Mouse (Mus musculus) forebrain, embryonic 16.5 days (tissue): ENCODE measurements around the gene Zfp341. TPM values are rescaled to one million over a fixed set of nuclear protein-coding genes. Genes with fewer than 3 reads are reported as not detected.

Experiments
- ATAC-seq: fragments of 200-750 bp; cut with Nextera tagmentation; 2 replicates; pipeline ENCODE4 v1.8.0; 2017; ENCODE audit warnings: mild to moderate bottlenecking, moderate library complexity
- H3K27ac ChIP-seq: fragments of 300-500 bp; sonication (generic); 2 replicates; pipeline ENCODE4 v1.5.1; 2014; ENCODE audit warnings: low read length, control low read depth
- H3K27me3 ChIP-seq: fragments of 300-500 bp; sonication (generic); replicated peaks from 2 replicates; pipeline ENCODE4 v1.6.1; 2014; ENCODE audit warnings: low read length; ENCODE audit not compliant: control insufficient read depth, insufficient read depth
- H3K36me3 ChIP-seq: fragments of 300-500 bp; sonication (generic); 2 replicates; pipeline ENCODE4 v1.6.1; 2014; ENCODE audit not compliant: control insufficient read depth, insufficient read depth
- H3K4me1 ChIP-seq: fragments of 300-500 bp; sonication (generic); replicated peaks from 2 replicates; pipeline ENCODE4 v1.6.1; 2014; ENCODE audit warnings: low read length; ENCODE audit not compliant: control insufficient read depth, insufficient read depth
- H3K4me2 ChIP-seq: fragments of 300-500 bp; sonication (generic); 2 replicates; pipeline ENCODE4 v1.6.1; 2014; ENCODE audit warnings: mild to moderate bottlenecking, low read length, control low read depth
- H3K4me3 ChIP-seq: fragments of 300-500 bp; sonication (generic); replicated peaks from 2 replicates; pipeline ENCODE4 v1.5.1; 2014; ENCODE audit warnings: mild to moderate bottlenecking, low read length, control low read depth
- H3K9ac ChIP-seq: fragments of 300-500 bp; sonication (generic); replicated peaks from 2 replicates; pipeline ENCODE4 v1.6.1; 2014; ENCODE audit warnings: low read depth, low read length, control low read depth
- H3K9me3 ChIP-seq: fragments of 300-500 bp; sonication (generic); 2 replicates; pipeline ENCODE4 v1.6.1; 2016; ENCODE audit warnings: low read length; ENCODE audit not compliant: control insufficient read depth
- WGBS: fragments of 180-500 bp; shearing (Covaris S2); extraction: QIAGEN DNeasy Blood & Tissue Kit; methylation state at CpG from one replicate; pipeline ENCODE4 v1.1.7; 2014; 5-methylcytosine and 5-hydroxymethylcytosine counted together
- polyA plus RNA-seq: library from polyadenylated mRNA; unstranded; fragments of >200 nt; fragmentation: Nextera tagmentation; extraction: Ambion mirVana; gene quantifications from 2 replicates; pipeline ENCODE4 v1.2.1, GENCODE M21; 2015

Zfp341 gene
- polyA plus RNA-seq, 1 experiment from 2014 or later = 3.3 TPM

DNA sequence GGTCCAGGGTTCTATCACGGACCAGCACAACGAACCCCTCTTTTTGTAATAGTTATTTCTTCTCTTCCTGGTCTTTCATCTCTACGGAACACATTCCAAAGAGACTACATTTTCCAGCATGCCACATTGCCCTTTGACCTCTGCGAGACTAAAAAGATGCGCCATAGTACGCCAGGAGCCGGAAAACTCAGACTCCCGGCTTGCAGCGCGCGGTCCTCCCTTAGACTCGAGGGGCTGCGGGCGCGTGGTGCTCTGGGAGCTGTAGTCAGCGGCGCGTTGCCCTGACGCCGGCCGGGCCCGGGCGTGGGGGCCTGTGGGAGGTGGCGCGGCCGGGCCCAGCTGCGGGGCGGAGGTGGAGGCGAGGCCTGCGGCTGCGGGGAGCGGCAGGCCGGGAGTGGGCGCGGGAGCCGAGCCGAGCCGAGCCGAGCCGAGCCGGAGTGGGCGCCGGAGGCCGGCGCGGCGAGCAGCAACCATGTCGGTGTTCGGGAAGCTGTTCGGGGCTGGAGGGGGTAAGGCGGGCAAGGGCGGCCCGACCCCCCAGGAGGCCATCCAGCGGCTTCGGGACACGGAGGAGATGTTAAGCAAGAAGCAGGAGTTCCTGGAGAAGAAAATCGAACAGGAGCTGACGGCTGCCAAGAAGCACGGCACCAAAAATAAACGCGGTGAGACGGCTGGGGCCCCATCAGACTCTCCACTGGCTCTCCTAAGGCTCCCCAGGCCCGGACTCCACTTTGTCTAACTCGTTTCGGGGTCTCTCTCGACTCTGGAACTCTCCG lies 43.8 kb downstream of the Zfp341 start:
- Histone ChIP-seq H3K27ac (peak overlapping the region; percentile 48; the same call in 1 of the 2 replicates), H3K4me3 (peak overlapping the region; percentile 79), H3K9ac (peak overlapping the region; percentile 88), H3K36me3 (0 out of 2 replicates have a peak, but pooled peaks cover 3% of the 10 kb centered on the region), H3K4me1 (peaks cover 23% of the 10 kb centered on the region), H3K27me3 (no peaks in the 10 kb centered on the region), H3K4me2 (peak overlapping the region; percentile 71), H3K9me3 (no peaks in the 10 kb centered on the region)
- peak; percentile 100 for ATAC-seq
- under 1% methylated on average over 64 of the region's 67 CpGs for WGBS

DNA sequence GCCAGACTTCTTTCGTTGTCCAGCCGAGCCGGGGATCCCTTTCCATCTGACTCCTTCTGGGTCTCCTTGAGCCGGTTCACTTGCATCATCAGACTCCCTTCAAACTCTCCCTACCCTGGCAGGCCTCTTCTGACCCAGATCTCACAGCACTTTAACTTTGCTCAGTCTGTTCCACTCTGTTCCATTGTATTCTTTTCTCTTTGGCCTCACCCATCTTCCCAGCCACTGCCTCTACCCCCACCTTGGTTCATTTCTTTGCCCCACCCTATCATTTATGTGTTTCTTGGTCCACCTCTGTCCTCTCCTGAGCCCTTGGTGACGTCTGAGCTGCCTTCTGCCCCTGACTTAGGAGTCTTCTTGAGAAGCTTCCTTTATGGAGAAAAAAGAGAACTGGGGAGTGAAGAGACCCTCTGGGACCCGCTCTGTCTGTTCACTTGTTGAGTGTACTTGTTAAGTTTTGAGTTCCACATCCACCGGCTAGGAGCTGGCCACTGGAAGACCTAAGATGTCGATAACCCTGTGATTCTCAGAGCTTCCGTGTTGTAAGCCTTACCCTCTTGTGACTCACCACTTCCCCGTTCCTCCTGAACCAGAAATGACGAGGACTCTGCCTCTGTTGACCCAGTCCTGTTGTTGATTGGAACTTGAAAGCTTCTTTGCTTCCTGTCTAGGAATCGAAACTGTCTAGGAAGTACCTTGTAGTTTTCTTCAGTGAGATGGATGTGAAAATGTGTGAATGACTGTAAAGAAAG lies 44.6 kb downstream of the Zfp341 start:
- Histone ChIP-seq H3K9ac (peak overlapping the region; percentile 88), H3K4me2 (peak overlapping the region; percentile 71), H3K4me1 (peaks cover 23% of the 10 kb centered on the region), H3K27ac (0 out of 2 replicates have a peak overlapping the region, but pooled peaks have one; percentile 48), H3K4me3 (peak overlapping the region; percentile 79), H3K27me3 (no peaks in the 10 kb centered on the region), H3K36me3 (0 out of 2 replicates have a peak, but pooled peaks cover 3% of the 10 kb centered on the region), H3K9me3 (no peaks in the 10 kb centered on the region)
- ATAC-seq = no peak
- 15% methylated on average over 12 of the region's 12 CpGs for WGBS

DNA sequence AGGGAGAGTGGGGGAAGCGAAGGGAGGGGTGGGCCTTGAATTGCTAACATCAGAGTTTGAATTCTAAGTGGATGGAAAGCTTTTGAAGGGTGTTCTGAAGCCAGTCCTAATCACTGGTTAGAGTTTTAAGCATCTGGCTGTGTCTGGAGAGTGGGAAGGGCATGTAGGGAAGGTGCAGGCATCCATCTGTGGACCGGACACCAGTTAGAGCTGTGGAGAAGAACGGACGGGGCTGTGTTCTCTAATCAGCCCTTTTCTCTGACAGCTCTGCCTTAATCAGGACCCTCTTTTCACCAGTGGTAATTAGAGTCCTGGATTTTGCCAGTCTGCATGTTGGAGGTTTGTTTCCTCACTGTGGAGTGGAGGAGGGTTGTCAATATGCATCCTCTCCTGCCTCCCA lies 46.0 kb downstream of the Zfp341 start:
- 39% methylated on average over 4 of the region's 4 CpGs for WGBS
- peaks cover 23% of the 10 kb centered on the region for H3K4me1 ChIP-seq
- H3K4me3 ChIP-seq = no peak overlapping the region

DNA sequence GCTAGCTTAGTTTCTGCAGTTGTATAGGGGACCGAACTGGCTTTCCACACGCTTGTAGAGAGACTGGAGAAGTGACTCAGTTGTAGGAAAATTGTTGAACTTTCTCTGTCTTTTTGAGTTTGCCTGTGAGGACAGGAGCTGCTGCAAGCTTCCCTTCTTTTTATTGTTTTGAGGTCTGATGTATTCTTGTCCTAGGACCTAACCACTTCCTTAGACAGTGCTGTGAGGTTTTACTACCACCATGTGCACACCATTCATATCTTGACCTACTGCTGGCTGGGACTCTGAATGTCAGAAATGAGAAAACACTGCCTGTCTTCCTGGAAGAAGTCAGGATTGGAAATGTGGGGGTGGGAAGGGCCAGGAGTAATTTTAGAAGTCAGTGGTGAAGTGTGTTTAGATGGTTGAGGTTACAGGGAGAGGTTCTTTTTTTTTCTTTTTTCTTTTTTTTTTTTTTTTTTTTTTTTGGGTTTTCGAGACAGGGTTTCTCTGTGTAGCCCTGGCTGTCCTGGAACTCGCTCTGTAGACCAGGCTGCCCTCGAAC lies 46.5 kb downstream of the Zfp341 start:
- no peaks in the 10 kb centered on the region for H3K9me3 ChIP-seq
- H3K27me3 ChIP-seq = no peaks in the 10 kb centered on the region
- 93% methylated on average over 3 of the region's 5 CpGs for WGBS
- H3K27ac ChIP-seq = no peak overlapping the region
- ATAC-seq = no peak
- peaks cover 5% of the 10 kb centered on the region; the same call in 1 of the 2 replicates for H3K36me3 ChIP-seq
- H3K4me3 ChIP-seq = no peak overlapping the region
- H3K4me1 ChIP-seq = peaks cover 23% of the 10 kb centered on the region
- peak overlapping the region; percentile 71 for H3K4me2 ChIP-seq
- no peak overlapping the region for H3K9ac ChIP-seq

More for the DNA sequence above, 46.0 kb downstream of the Zfp341 start:
- H3K36me3 ChIP-seq = peaks cover 5% of the 10 kb centered on the region; the same call in 1 of the 2 replicates
- H3K9ac ChIP-seq = no peak overlapping the region
- no peak for ATAC-seq
- H3K4me2 ChIP-seq = peak overlapping the region; percentile 71
- H3K9me3 ChIP-seq = no peaks in the 10 kb centered on the region
- H3K27me3 ChIP-seq = no peaks in the 10 kb centered on the region
- no peak overlapping the region for H3K27ac ChIP-seq

DNA sequence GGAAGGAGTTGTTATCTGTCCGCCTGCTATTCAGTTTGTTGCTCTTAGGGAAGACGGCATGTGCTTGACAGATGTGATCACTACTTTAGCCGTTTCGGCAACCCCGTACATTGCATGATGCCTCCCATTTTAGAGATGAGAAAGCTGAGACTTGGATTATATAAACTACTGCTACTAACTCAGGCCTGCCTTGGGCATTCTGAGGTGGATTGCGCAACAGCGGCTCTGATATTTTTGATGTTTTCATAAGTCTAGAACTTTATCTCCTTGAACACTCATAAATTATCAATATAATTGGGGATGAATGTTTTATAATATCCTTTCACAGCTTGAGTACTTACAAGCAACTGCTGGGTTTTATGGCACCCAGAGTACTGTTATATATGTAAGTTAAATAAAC lies 55.6 kb downstream of the Zfp341 start:
- Histone ChIP-seq H3K4me1 (peaks cover 5% of the 10 kb centered on the region; the same call in 1 of the 2 replicates), H3K4me2 (no peak overlapping the region), H3K27me3 (no peaks in the 10 kb centered on the region), H3K27ac (no peak overlapping the region), H3K4me3 (no peak overlapping the region), H3K9ac (no peak overlapping the region), H3K36me3 (peaks cover 2% of the 10 kb centered on the region; the same call in 1 of the 2 replicates), H3K9me3 (no peaks in the 10 kb centered on the region)
- ATAC-seq = no peak
- 98% methylated on average over 7 of the region's 7 CpGs for WGBS

DNA sequence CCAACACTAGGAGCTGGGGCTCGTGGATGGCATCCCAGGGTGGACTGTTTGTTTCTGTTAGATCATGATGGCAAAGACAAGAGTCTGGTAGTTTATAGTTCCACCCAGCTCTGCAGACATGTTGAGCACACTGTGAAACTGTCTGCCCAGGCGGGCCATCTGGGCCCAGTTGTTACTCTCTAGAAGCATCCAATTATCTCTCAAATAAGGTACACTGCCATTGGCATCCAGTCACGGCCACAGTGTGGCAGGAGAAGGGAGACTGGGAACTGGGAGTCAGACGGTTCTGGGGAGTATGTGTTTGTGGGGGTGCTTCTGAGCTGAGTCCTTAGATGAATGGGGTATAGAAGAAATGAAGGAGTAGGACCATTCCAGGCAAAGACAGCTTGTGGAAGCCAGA lies 57.0 kb downstream of the Zfp341 start:
- no peak overlapping the region for H3K9ac ChIP-seq
- H3K4me1 ChIP-seq = peaks cover 11% of the 10 kb centered on the region; the same call in 1 of the 2 replicates
- no peaks in the 10 kb centered on the region for H3K27me3 ChIP-seq
- no peak for ATAC-seq
- 51% methylated on average over 4 of the region's 4 CpGs for WGBS
- H3K36me3 ChIP-seq = no peaks in the 10 kb centered on the region
- H3K4me3 ChIP-seq = no peak overlapping the region
- H3K9me3 ChIP-seq = no peaks in the 10 kb centered on the region
- no peak overlapping the region for H3K27ac ChIP-seq
- H3K4me2 ChIP-seq = no peak overlapping the region

DNA sequence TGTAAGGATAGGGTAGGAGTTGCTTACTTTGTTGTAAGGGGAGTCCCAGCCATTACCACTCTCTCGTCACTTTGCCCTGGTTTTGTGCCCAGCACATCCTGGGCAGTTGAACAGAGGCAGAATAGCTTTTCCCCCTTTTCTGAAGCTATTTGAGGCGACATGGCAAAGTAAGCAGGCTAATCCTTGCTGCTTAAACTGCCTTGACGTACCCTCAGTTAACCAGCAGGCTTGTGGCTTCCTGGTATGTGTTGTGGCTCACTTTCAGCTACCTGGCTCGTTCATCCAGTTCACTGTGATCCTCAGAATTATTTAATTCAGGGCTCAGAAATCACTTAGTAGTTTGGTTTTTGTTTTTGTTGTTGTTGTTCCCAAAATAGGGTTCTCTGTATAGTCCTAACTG lies 57.6 kb downstream of the Zfp341 start:
- WGBS = 81% methylated on average over 4 of the region's 4 CpGs
- Histone ChIP-seq H3K27ac (no peak overlapping the region), H3K36me3 (no peaks in the 10 kb centered on the region), H3K4me1 (peaks cover 11% of the 10 kb centered on the region; the same call in 1 of the 2 replicates), H3K4me3 (no peak overlapping the region), H3K9ac (no peak overlapping the region), H3K9me3 (no peaks in the 10 kb centered on the region), H3K27me3 (no peaks in the 10 kb centered on the region), H3K4me2 (no peak overlapping the region)
- ATAC-seq = no peak

DNA sequence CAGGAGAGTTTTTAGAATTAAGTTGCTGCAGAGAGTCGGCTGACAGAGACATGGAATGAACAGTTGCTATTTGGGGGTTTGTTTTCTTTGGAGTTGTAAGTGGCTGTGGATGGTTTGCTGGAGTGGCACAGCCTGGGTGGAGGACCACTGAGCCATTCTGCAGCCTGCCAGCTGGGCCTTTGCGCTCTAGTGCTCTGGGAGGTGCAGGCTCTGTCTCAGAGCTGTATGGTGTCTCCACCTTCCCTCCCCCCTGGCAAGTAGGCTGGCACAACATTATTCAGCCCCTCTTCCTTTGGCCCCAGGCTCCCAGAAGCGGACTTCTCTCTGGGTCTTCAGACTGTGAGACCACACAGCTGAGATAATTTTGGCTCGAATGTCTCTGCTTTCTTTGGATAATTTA lies 60.9 kb downstream of the Zfp341 start:
- Histone ChIP-seq H3K9me3 (no peaks in the 10 kb centered on the region), H3K4me3 (no peak overlapping the region), H3K4me2 (no peak overlapping the region), H3K9ac (no peak overlapping the region), H3K4me1 (peaks cover 33% of the 10 kb centered on the region), H3K27ac (no peak overlapping the region), H3K27me3 (no peaks in the 10 kb centered on the region), H3K36me3 (no peaks in the 10 kb centered on the region)
- no peak for ATAC-seq
- WGBS = 56% methylated on average over 4 of the region's 4 CpGs
